Mouse (Mus musculus) forebrain, embryonic 13.5 days (tissue): ENCODE results near the gene Rgl2. TPM values are rescaled to one million over a fixed set of nuclear protein-coding genes. Genes with fewer than 3 reads are reported as not detected.
"Not testable (repeated sequence)": the region's sequence is repeated elsewhere in the genome, so short reads cannot be mapped to it uniquely, and the experiment has no call there.

ENCODE experiments used
- ATAC-seq: fragments of 200-750 bp; cut with Nextera tagmentation; 2 replicates; pipeline ENCODE4 v1.8.0; 2017
- H3K27ac ChIP-seq: fragments of 300-500 bp; sonication (generic); 2 replicates; pipeline ENCODE4 v1.5.1; 2015; ENCODE audit warnings: inconsistent platforms, mild to moderate bottlenecking, moderate library complexity
- H3K27me3 ChIP-seq: fragments of 300-500 bp; sonication (generic); 2 replicates; pipeline ENCODE4 v1.6.1; 2015; ENCODE audit warnings: mild to moderate bottlenecking, inconsistent platforms
- H3K36me3 ChIP-seq: fragments of 300-500 bp; sonication (generic); 2 replicates; pipeline ENCODE4 v1.6.1; 2015; ENCODE audit warnings: mild to moderate bottlenecking, inconsistent platforms; ENCODE audit not compliant: poor library complexity, severe bottlenecking
- H3K4me1 ChIP-seq: fragments of 300-500 bp; sonication (generic); 2 replicates; pipeline ENCODE4 v1.6.1; 2015; ENCODE audit warnings: inconsistent platforms
- H3K4me2 ChIP-seq: fragments of 300-500 bp; sonication (generic); 2 replicates; pipeline ENCODE4 v1.6.1; 2015; ENCODE audit warnings: inconsistent platforms, mild to moderate bottlenecking, moderate library complexity
- H3K4me3 ChIP-seq: fragments of 300-500 bp; sonication (generic); 2 replicates; pipeline ENCODE4 v1.5.1; 2015; ENCODE audit warnings: mild to moderate bottlenecking, inconsistent platforms
- H3K9ac ChIP-seq: fragments of 300-500 bp; sonication (generic); 2 replicates; pipeline ENCODE4 v1.6.1; 2015; ENCODE audit warnings: mild to moderate bottlenecking, inconsistent platforms
- H3K9me3 ChIP-seq: fragments of 300-500 bp; sonication (generic); replicated peaks from 2 replicates; pipeline ENCODE4 v1.6.1; 2016; ENCODE audit warnings: inconsistent platforms
- WGBS: fragments of 180-500 bp; shearing (Covaris S2); methylation state at CpG from one replicate; pipeline ENCODE4 v1.1.7; 2015; 5-methylcytosine and 5-hydroxymethylcytosine counted together
- polyA plus RNA-seq: library from polyadenylated mRNA; unstranded; fragments of >200 nt; fragmentation: Nextera tagmentation; extraction: Ambion mirVana; gene quantifications from 2 replicates; pipeline ENCODE4 v1.2.1, GENCODE M21; 2015

Rgl2 gene
- polyA plus RNA-seq, 1 experiment from 2014 or later: 39.3 TPM

DNA sequence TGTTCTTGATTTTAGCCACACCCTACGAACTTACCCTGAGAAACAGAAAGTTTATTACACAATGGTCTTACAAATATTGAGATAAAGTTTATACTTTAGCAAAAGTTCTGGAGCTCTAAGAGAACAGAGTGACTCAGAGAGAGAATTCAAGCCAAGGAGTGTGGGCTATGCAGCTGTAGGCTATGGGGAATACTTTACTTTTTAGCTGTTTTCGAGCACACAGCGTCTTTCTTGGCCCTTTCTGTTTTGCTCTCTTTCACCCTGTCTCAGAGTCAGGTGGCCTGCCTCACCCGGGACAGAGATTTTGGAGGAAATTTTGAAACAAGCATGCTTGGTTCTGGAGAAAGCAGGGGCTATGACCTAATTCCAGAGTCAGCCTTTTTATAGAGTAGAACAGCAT is 31.1 kb upstream of the Rgl2 start:
- H3K9me3 ChIP-seq, H3K36me3 ChIP-seq, H3K4me2 ChIP-seq, H3K4me3 ChIP-seq, ATAC-seq, H3K27me3 ChIP-seq, H3K4me1 ChIP-seq, H3K9ac ChIP-seq, H3K27ac ChIP-seq: not testable (repeated sequence)
- WGBS: 86% methylated on average over 4 of the region's 4 CpGs

- 75% methylated on average over 4 of the region's 4 CpGs for WGBS
- no peaks in the 10 kb centered on the region for H3K4me1 ChIP-seq
- H3K4me2 ChIP-seq: no peak overlapping the region
- H3K27ac ChIP-seq: no peak overlapping the region
- ATAC-seq: no peak
- no peaks in the 10 kb centered on the region for H3K36me3 ChIP-seq
- no peak overlapping the region for H3K9ac ChIP-seq
- no peaks in the 10 kb centered on the region for H3K9me3 ChIP-seq
- no peaks in the 10 kb centered on the region for H3K27me3 ChIP-seq
- no peak overlapping the region for H3K4me3 ChIP-seq
Observed at GRCm38 (mm10) chr17:33899642-33900041, 29.7 kb upstream of the Rgl2 start.

DNA sequence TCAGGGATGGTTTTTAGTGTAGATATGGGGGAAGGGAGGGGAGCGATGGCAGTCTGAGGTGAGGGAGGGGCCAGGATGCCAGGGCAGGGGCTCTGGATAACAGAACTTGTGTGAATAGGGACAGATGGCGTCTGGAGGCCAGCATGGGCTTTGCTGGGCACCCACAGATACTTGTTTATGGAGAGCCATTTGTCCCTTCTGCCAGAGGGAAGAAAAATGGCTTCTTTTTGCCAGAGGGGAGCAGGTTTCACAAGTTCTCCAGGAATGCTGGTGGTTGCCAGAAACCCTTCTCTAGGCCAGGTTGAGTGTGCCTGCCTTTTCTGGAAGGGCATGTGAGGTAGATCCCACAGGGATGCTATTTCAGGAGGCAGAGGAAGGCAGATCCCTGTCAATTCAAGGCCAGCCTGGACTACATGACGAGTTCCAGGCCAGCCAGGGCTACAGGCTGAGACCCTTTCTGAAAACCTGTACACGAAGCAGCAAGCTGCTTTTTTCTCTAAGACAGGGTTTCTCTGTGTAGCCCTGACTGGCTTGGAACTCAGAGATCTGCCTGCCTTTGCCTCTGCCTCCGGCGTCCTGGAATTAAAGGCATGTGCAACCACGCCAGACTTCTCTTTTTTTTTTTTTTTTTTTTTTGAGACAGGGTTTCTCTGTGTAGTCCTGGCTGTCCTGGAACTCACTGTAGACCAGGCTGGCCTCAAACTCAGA is 28.9 kb upstream of the Rgl2 start:
- Histone ChIP-seq H3K4me3 (no peak overlapping the region), H3K27me3 (no peaks in the 10 kb centered on the region), H3K9ac (no peak overlapping the region; the same call in 1 of the 2 replicates), H3K4me2 (no peak overlapping the region), H3K9me3 (no peaks in the 10 kb centered on the region), H3K27ac (no peak overlapping the region), H3K36me3 (no peaks in the 10 kb centered on the region), H3K4me1 (no peaks in the 10 kb centered on the region)
- no peak for ATAC-seq
- WGBS: 75% methylated on average over 7 of the region's 7 CpGs

DNA sequence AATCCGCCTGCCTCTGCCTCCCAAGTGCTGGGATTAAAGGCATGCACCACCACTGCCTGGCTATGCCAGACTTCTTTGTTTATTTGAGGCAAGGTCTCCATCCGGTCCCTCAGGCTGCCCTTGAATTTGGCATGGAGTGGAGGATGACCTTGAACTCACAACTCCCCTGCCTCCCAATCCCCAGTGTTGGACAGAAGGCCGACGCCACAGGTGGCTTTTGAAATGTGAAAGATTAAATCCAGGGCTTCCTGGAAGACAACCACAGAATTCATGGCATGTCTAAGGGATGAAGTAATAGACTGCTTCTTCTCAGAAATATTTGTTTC is 28.4 kb upstream of the Rgl2 start:
- WGBS: 86% methylated on average over 4 of the region's 4 CpGs
- Histone ChIP-seq H3K27me3 (no peaks in the 10 kb centered on the region), H3K27ac (no peak overlapping the region), H3K9ac (no peak overlapping the region), H3K4me1 (no peaks in the 10 kb centered on the region), H3K4me3 (no peak overlapping the region), H3K4me2 (no peak overlapping the region), H3K36me3 (no peaks in the 10 kb centered on the region), H3K9me3 (no peaks in the 10 kb centered on the region)
- ATAC-seq: no peak

- Histone ChIP-seq H3K9me3 (no peaks in the 10 kb centered on the region), H3K9ac (no peak overlapping the region), H3K27me3 (no peaks in the 10 kb centered on the region), H3K4me2 (no peak overlapping the region), H3K4me1 (no peaks in the 10 kb centered on the region), H3K27ac (no peak overlapping the region), H3K36me3 (no peaks in the 10 kb centered on the region), H3K4me3 (no peak overlapping the region)
- WGBS: 68% methylated on average over 4 of the region's 4 CpGs
- no peak for ATAC-seq
Observed at GRCm38 (mm10) chr17:33901653-33902052, 27.7 kb upstream of the Rgl2 start.

GRCm38 (mm10) chr17:33902079-33902478 is 27.3 kb upstream of the Rgl2 start:
- Histone ChIP-seq H3K27ac (no peak overlapping the region), H3K27me3 (no peaks in the 10 kb centered on the region), H3K36me3 (no peaks in the 10 kb centered on the region), H3K4me3 (no peak overlapping the region), H3K9ac (no peak overlapping the region), H3K9me3 (no peaks in the 10 kb centered on the region), H3K4me2 (no peak overlapping the region), H3K4me1 (no peaks in the 10 kb centered on the region)
- ATAC-seq: no peak
- WGBS: 73% methylated on average over 4 of the region's 4 CpGs

DNA sequence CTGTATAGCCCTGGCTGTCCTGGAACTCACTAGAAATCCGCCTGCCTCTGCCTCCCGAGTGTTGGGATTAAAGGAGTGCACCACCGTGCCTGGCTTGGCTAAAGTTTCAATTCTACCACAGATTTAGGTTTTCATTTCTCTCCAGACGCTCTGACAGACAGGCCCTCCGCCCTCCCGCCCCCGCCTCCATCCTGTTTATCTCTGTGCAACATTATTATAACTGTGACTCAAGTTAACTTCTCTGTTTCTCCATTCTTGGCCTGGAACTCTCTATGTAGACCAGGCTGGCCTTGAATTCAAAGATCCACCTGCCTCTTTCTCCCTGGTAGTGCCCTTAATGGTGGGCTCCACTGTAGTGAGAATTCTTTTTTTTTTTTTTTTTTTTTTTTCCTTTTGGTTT is 26.9 kb upstream of the Rgl2 start:
- Histone ChIP-seq H3K9me3 (no peaks in the 10 kb centered on the region), H3K27me3 (no peaks in the 10 kb centered on the region), H3K9ac (no peak overlapping the region), H3K36me3 (no peaks in the 10 kb centered on the region), H3K4me1 (peaks cover under 1% of the 10 kb centered on the region; the same call in 1 of the 2 replicates), H3K4me2 (no peak overlapping the region), H3K27ac (no peak overlapping the region), H3K4me3 (no peak overlapping the region)
- 83% methylated on average over 7 of the region's 7 CpGs for WGBS
- ATAC-seq: no peak

DNA sequence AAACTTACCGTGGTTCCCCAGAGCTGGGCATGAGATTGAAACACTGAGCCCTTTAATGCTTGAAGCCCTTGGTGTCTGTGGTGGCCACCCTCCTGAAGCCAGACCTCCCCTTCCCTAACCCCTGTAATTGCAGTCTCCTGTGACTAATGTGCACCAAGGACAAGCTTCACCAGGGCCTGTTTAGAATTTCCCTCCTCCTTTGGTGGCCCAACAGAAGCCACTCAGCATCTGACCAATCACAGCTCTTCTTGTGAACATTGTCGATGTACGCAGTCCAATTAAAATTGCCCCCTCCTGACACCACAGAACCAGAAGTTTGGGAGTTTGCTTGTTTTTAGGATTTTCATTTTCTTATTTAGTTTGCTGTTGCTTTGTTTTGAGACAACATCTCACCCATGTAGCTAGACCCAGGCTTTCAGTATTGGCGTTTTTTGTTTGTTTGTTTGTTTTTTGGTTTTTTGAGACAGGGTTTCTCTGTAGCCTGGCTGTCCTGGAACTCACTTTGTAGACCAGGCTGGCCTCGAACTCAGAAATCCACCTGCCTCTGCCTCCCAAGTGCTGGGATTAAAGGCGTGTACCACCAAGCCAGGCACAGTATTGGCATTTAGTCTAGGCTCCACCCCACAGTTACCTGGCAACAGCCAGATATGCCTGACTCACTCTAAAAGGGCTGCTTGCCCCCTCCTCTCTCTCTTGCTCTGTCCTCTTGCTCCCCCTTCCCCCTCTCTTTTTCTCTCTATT is 25.3 kb upstream of the Rgl2 start:
- not testable (repeated sequence) for ATAC-seq, H3K4me3 ChIP-seq, H3K27ac ChIP-seq, H3K27me3 ChIP-seq, H3K36me3 ChIP-seq, H3K9me3 ChIP-seq, H3K4me2 ChIP-seq, H3K9ac ChIP-seq
- WGBS: 76% methylated on average over 6 of the region's 6 CpGs
- peaks cover 11% of the 10 kb centered on the region for H3K4me1 ChIP-seq

DNA sequence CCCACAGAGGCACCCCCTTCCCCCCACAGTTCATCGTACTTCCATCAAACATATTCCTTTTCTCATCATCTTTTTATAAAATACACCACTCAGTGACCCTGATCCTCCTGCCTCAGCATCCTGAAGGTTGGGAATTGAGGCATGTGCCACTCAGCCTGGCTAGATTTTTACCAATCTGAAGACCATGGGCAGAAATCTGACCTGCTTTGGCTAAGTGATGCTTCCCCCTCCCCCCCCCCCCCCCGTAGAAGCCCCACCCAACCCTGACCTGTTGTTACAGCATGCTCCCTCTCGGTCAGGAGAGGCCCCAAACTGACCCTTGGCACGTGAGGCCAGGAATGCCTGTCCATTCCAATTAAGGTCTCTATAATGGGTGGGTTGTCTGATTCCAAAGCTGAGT is 24.5 kb upstream of the Rgl2 start, which contains the start of gene Platr17:
Gene Platr17 (plus strand): TSS at position 301 of the 400 bp plus-strand sequence.
- H3K9me3 ChIP-seq, H3K27me3 ChIP-seq, H3K9ac ChIP-seq, ATAC-seq, H3K4me2 ChIP-seq, H3K36me3 ChIP-seq, H3K4me3 ChIP-seq, H3K27ac ChIP-seq: not testable (repeated sequence)
- peaks cover 11% of the 10 kb centered on the region for H3K4me1 ChIP-seq
- 23% methylated on average over 3 of the region's 4 CpGs for WGBS

GRCm38 (mm10) chr17:33908331-33909076 is 20.8 kb upstream of the Rgl2 start:
- H3K4me2 ChIP-seq: peak overlapping the region; percentile 95
- peak overlapping the region; percentile 80 for H3K9ac ChIP-seq
- peaks cover 28% of the 10 kb centered on the region for H3K36me3 ChIP-seq
- no peaks in the 10 kb centered on the region for H3K27me3 ChIP-seq
- peak overlapping the region; percentile 88 for H3K4me3 ChIP-seq
- WGBS: under 1% methylated on average over 43 of the region's 44 CpGs
- H3K27ac ChIP-seq: peak overlapping the region; percentile 84
- no peaks in the 10 kb centered on the region for H3K9me3 ChIP-seq
- peaks cover 27% of the 10 kb centered on the region for H3K4me1 ChIP-seq
- ATAC-seq: no peak

DNA sequence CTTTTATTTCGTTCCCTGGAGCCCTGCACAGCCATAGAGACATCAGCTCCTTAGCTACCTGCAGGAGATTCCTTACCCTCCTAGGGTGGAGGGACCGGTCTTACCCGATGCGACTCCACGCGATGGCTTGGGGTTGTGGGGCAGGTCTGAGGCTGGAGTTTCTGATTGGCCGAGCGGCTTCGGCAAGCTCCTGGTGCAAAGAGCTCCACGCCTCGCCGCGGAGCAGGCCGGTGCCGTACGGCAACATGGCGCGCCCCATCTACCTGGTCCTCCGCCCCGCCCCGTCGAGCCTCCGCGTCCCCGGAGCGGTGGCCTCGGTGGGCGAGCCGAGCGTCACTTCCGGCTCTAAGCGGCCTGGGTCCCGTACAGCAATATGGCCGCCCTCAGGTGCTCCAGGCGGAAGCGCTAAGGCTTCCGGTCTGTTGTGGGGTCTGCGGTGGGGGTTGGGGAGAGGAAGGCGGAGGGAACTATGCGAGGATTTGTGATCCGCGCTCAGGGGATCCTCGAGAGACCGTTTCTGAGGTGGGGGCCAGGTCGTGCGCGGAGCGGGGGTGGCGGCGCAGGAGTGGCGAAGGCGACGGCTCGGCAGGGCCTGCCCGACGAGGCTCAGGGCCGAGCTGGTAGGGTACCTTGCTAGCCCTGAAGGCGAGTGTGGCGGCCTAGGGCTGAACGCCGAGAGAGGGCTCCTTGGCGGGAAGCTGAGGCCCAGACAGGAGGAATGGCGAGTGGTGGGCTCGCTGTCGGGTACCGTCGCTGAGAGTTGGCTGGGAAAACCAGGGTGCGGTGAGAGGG is 20.1 kb upstream of the Rgl2 start, which contains the start of gene Daxx:
Gene Daxx (plus strand): TSS at position 338 of the 792 bp plus-strand sequence.
- no peaks in the 10 kb centered on the region for H3K9me3 ChIP-seq
- peak within 1 kb of the TSS; percentile 95 for H3K4me2 ChIP-seq
- peaks cover 30% of the 10 kb centered on the region for H3K4me1 ChIP-seq
- H3K9ac ChIP-seq: peak within 1 kb of the TSS; percentile 89
- peak within 1 kb of the TSS; percentile 88 for H3K4me3 ChIP-seq
- WGBS: under 1% methylated on average over 68 of the region's 68 CpGs
- peak; percentile 97 for ATAC-seq
- H3K36me3 ChIP-seq: peaks cover 36% of the 10 kb centered on the region
- H3K27me3 ChIP-seq: no peaks in the 10 kb centered on the region
- peak within 1 kb of the TSS; percentile 84 for H3K27ac ChIP-seq
